Mouse (Mus musculus) neural tube, embryonic 10.5 days (tissue): ENCODE measurements around the gene Tnip3.

ENCODE experiments used
- DNase-seq: peaks from one replicate; pipeline ENCODE4 v3.0.0-alpha.2; 2017; ENCODE audit warnings: low spot score; ENCODE audit errors: extremely low spot score

Gene Tnip3

GRCm38 (mm10) chr6:65584870-65585332 is 59.8 kb downstream of the Tnip3 start:
- DNase-seq: no peak

DNA sequence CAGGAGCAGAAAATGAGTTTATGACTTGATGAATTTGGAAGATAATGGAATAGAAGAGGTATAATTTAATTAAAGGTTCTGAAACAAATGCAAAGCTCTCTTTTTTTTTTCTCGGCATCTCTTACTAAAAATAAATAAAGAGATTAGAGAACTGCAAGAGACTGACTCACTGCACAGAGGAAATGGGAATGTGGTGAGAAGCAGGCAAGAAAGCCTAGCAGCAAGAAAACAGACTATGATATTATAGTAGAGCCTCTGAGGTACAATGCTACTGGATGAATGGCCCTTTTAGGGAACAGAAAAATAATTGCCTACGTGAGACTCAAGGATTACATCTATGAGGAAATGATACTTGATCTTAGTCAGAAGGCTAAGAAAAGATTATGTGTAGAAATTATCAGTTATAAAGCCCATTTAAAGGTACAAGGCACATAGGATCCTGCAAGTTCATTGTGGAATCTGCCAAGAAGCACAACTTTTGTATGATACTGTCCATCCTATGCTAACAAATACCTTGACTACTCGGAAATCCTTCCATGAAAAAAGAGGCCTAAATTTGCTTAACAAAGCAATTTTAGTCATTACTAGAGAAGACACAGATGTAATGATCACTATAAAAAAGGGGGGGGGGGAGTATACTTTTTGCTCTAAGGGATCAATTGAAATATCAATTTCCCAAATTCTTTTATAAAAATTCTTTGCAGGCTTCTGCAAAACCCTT is 60.4 kb downstream of the Tnip3 start:
- DNase-seq: no peak

DNA sequence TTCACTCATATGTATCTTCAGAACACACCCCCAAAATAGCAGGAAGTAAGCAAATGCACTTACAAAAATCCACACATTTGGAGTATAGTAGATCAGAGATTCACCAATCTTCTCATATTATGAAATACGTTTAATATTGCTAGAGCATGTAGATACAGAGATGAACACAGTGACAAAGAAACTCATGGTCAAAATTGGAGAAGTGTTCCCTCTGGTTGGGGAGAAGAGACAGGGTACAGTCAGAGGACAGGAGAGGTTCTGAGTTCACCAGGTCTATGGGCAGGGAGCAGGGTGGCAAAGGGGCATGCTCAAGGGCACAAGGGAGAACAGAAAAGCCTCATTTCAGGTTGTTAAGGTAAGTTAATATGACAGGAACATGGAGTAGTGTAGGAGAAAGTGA is 63.7 kb downstream of the Tnip3 start:
- DNase-seq: no peak

- DNase-seq: no peak
These were observed 64.9 kb downstream of the Tnip3 start for GRCm38 (mm10) chr6:65590018-65590417.

GRCm38 (mm10) chr6:65594171-65594570 is 69.1 kb downstream of the Tnip3 start:
- no peak for DNase-seq

DNA sequence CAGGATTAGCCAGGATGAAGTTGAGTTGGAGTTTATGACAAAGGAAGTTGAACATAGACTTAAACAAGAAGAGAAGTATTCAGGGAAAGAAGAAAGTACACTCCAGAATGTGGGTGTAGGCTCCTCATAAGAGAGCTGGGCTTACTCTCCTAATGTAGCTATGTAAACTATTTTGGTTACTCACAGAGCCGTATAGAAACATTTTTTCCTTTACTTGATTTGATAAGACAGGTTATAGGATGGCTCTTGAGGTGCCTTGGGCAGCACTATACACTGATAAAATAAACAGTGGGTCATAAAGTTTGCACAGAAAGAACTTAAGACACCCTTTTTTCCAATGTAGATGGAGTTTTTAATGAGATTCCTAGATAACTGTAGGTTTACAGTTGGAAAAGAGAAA is 70.3 kb downstream of the Tnip3 start:
- no peak for DNase-seq

- no peak for DNase-seq
These were observed 72.1 kb downstream of the Tnip3 start for GRCm38 (mm10) chr6:65597056-65597818.

DNA sequence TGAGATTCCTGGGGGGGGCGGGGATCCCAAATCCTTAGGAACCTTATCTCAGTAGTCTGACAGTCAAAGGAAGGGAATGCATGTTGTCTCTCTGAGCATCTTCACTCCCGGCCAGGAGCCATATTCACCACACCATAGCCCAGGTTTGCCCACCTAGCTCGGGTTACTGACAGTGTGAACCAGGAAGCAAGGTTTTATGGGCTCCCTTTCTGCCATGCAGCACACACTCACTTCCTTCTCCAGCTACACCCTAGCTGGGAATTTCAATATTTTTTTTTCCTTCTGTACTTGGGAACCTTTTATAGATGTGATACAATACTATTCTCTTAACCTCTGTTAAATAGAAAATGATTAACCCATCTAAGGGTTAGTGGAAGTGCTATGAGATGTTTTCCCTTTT is 73.4 kb downstream of the Tnip3 start:
- DNase-seq: no peak

DNA sequence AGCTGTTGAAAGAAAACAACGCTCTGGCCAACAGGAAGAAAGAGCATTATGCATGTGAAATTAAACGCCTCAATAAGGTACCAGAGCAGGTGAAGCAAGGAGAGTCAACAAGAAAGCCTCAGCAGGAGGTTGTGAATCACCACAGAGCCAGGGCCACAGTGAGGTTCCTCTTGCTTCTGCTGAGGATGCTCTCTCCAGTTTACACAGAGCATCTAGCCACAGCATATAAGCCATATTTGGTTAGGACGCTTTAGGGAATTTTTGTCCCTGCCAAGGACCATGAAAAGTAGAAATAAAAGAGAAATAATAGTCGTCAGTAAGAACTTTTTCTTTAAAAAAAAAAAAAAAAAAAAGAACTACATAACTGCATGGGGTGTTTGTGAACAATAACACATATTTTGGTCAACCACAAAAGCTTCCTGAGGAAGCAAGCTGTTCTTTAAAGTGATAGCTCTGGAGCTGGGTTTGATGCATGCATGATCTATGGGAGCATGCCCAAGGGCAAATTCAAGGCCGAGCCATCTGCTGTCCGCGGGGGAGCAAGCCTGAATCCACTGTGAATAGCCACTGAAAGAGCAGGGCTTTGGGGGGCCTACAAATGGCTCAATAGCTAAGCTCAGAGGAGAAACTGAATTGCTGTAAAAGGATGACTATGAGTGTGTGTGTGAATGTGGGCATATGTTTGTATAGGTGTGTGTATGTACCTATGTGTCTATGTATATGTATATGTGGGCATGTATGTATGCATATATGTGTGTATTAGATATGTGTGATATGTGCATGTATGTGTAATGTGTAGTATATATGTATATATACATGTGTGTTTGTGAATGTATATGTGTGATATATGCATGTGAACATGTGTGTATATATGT is 75.0 kb downstream of the Tnip3 start:
- no peak for DNase-seq

DNA sequence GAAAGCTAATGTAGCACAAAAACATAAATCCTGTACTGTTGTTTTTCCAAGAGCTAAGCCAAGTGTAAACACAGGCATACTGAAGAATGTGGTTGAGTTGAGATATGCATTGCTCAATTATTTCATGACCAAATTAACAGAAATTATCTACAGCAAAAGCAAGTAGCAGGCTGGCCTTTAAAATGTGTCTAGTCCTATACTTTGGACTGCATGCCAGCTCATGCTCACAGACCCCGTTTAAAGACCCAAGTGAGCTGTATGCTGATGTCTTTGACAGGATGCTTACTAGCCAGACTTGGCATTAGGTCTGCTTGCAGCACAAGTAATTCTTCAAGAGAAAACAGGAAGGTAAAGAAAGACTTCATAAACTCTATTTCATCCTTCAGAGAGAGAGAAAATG is 75.8 kb downstream of the Tnip3 start:
- no peak for DNase-seq

DNA sequence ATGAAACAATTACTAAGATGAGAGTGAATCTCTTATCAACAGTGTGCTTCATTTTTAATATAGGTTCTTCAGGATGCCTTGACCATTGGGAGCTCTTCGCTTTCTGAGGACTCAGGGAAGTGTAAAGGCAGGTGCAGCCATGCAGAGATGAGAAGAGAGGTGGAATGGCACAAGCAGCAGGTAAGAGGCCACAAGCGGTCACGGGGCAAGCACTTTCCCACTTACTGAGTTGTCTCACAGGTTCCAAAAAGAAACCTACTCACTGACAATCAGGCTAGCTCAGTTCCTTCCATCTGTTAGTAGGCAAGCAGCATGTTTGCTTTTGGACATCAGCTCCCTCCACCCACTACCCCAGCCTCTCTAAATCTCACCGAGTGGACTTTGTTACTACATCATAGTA is 80.7 kb downstream of the Tnip3 start:
- no peak for DNase-seq

- no peak for DNase-seq
These were observed 81.8 kb downstream of the Tnip3 start for GRCm38 (mm10) chr6:65606946-65607345.

DNA sequence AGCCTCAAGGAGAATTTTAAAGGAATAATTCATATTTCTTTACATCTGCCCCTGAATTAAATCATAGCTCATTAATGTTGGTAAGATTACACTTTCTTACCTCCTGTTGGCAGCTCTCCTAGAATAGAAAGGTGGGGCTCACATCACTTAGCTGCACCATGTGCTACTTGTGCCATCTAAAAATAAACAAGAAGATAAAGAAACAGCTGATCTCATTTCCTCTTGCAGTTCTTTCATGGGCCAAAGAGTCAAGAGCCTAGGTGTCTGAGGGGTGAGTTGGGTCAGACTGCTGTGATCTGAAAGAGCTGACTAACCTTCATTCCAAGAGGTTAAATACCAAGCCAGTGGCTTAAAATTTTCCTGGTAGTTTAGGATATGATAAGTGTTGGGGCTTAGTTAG is 86.7 kb downstream of the Tnip3 start:
- no peak for DNase-seq

- DNase-seq: no peak
These were observed 88.9 kb downstream of the Tnip3 start for GRCm38 (mm10) chr6:65613924-65614585.

GRCm38 (mm10) chr6:65615641-65616040 is 90.5 kb downstream of the Tnip3 start:
- DNase-seq: no peak

GRCm38 (mm10) chr6:65621260-65621659 is 96.1 kb downstream of the Tnip3 start:
- no peak for DNase-seq

GRCm38 (mm10) chr6:65623016-65623715 is 98.1 kb downstream of the Tnip3 start:
- DNase-seq: no peak

GRCm38 (mm10) chr6:65630578-65630977 is 105.5 kb downstream of the Tnip3 start:
- no peak for DNase-seq

- no peak for DNase-seq
These were observed 107.1 kb downstream of the Tnip3 start for GRCm38 (mm10) chr6:65632184-65632583.

DNA sequence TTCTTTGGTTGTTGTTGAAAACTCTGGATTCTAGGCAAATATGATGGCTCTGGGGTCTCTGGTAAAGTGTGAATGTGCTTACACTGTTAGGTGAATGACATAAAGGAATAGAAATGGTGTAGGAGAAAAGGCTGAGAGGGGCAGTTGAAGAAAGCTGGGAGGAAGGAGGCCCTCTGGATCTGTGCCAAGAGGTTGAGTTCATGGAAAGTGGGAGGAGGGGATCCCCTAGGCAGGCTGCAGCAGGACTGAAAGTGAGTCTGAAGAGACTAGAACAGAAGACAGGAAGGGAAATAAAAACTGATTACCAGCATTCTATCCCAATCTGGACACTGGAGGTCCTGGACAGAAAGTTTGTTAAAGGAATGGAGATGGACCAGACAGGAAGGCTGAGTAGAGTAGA is 117.3 kb downstream of the Tnip3 start:
- DNase-seq: no peak

- no peak for DNase-seq
These were observed 119.0 kb downstream of the Tnip3 start for GRCm38 (mm10) chr6:65644110-65644509.
